Mouse (Mus musculus) ES-Bruce4 (cell line): ENCODE measurements at regions not wholly inside any gene's neighbourhood (a gene's known extent, or its start where the extent isn't known, plus 50 kb on each side); places are given as distances from the start of the nearest gene placed in this dataset.
A peak's percentile ranks its signal among the peaks of the same experiment; 100 is the strongest.

Source experiments
- CTCF ChIP-seq: IDR thresholded peaks from one replicate; pipeline ENCODE4 v1.8.1; 2011; ENCODE audit warnings: low read depth, low read length
- EP300 ChIP-seq: IDR thresholded peaks from 2 replicates; pipeline ENCODE4 v1.6.1; 2011; ENCODE audit warnings: low read depth, low read length; ENCODE audit not compliant: insufficient read depth
- POLR2A ChIP-seq: IDR thresholded peaks from one replicate; pipeline ENCODE4 v1.8.1; 2011; ENCODE audit warnings: low read length; ENCODE audit not compliant: insufficient read depth

- TF ChIP-seq CTCF: peak; percentile 47
- TF ChIP-seq POLR2A: no peak
- no peak for TF ChIP-seq EP300
Observed at GRCm38 (mm10) chr4:67477264-67477845, 650.0 kb downstream of the Tlr4 start.
